Mouse (Mus musculus): ENCODE data around the gene 5730409E04Rik. TPM values are rescaled to one million over a fixed set of nuclear protein-coding genes. Genes with fewer than 3 reads are reported as not detected.
A peak's percentile ranks its signal among the peaks of the same experiment; 100 is the strongest.

The 5730409E04Rik gene
- total RNA-seq, 2 experiments from 2014 or later: 67.6 to 70.2 TPM

GRCm38 (mm10) chr4:126632668-126633067 is 23.1 kb downstream of the 5730409E04Rik start:
- DNase-seq (ENCODE audit: extremely low spot score in 1 of 2, low spot score in 1 of 2): no peak

GRCm38 (mm10) chr4:126636330-126636729 is 26.7 kb downstream of the 5730409E04Rik start:
- DNase-seq (ENCODE audit: extremely low spot score in 1 of 2, low spot score in 1 of 2): no peak

- DNase-seq (ENCODE audit: extremely low spot score in 1 of 2, low spot score in 1 of 2): no peak
Measured at GRCm38 (mm10) chr4:126637446-126637845, 27.8 kb downstream of the 5730409E04Rik start.

- no peak for DNase-seq (ENCODE audit: extremely low spot score in 1 of 2, low spot score in 1 of 2)
Measured at GRCm38 (mm10) chr4:126639339-126639738, 29.7 kb downstream of the 5730409E04Rik start.

- DNase-seq (ENCODE audit: extremely low spot score in 1 of 2, low spot score in 1 of 2): no peak
Measured at GRCm38 (mm10) chr4:126641901-126642300, 32.3 kb downstream of the 5730409E04Rik start.

- DNase-seq (ENCODE audit: extremely low spot score in 1 of 2, low spot score in 1 of 2): no peak
Measured at GRCm38 (mm10) chr4:126643815-126644214, 34.2 kb downstream of the 5730409E04Rik start.

GRCm38 (mm10) chr4:126644333-126644963 is 34.8 kb downstream of the 5730409E04Rik start:
- DNase-seq (ENCODE audit: extremely low spot score in 1 of 2, low spot score in 1 of 2): no peak

- DNase-seq (ENCODE audit: extremely low spot score in 1 of 2, low spot score in 1 of 2): no peak
Measured at GRCm38 (mm10) chr4:126647996-126648910, 38.6 kb downstream of the 5730409E04Rik start.

- DNase-seq (ENCODE audit: extremely low spot score in 1 of 2, low spot score in 1 of 2): no peak
Measured at GRCm38 (mm10) chr4:126653148-126653547, 43.5 kb downstream of the 5730409E04Rik start.

GRCm38 (mm10) chr4:126655356-126655755 is 45.7 kb downstream of the 5730409E04Rik start:
- DNase-seq (ENCODE audit: extremely low spot score in 1 of 2, low spot score in 1 of 2): no peak

- peak in 1 of 2 experiments; percentile 16 for DNase-seq (ENCODE audit: extremely low spot score in 1 of 2, low spot score in 1 of 2)
Measured at GRCm38 (mm10) chr4:126661249-126661648, 51.6 kb downstream of the 5730409E04Rik start.

Small RNAs within 50 kb of the gene (microRNA-seq; reads per million reads assigned to microRNA genes)
- 0 reads per million in 2 experiments for gene Mir7119

Other genes starting within 250 kb of the 5730409E04Rik start
- gene Ago3, start 180.3 kb upstream of the 5730409E04Rik start, total RNA-seq (2021): 10 to 100 TPM; 32.7 to 42.4 TPM
- gene Ago1, start 141.2 kb upstream of the 5730409E04Rik start, total RNA-seq (2021): 10 to 100 TPM; 58.5 to 76.4 TPM
- gene Ago4, start 76.3 kb upstream of the 5730409E04Rik start, total RNA-seq (2021): 1 to 10 TPM; 6.9 to 7.4 TPM
- gene Clspn, start 52.9 kb upstream of the 5730409E04Rik start, total RNA-seq (2021): 1 to 10 TPM; 1.1 to 2.5 TPM
- 100 to 1,000 TPM; 113 to 121 TPM for gene Psmb2, start 67.8 kb downstream of the 5730409E04Rik start, total RNA-seq (2021)
- gene Tfap2e, start 126.4 kb downstream of the 5730409E04Rik start, total RNA-seq (2021): not detected
- 1,000 to 10,000 TPM; 1,823 to 1,918 TPM for gene Ncdn, start 143.6 kb downstream of the 5730409E04Rik start, total RNA-seq (2021)
- 10 to 100 TPM; 64.7 to 66.9 TPM for gene AU040320, start 143.7 kb downstream of the 5730409E04Rik start, total RNA-seq (2021)